Mouse (Mus musculus): ENCODE measurements around the gene Ttpal. TPM values are rescaled to one million over a fixed set of nuclear protein-coding genes. Genes with fewer than 3 reads are reported as not detected.

Gene Ttpal
- 10 to 100 TPM; 13.6 to 13.9 TPM for total RNA-seq (2021)
- long read RNA-seq, experiment 1, transcript Ttpal-202 (5 exons, 1,999 nt) = major isoform, 8 of 27 reads
- long read RNA-seq, experiment 1, partial matches to known transcripts = 0 of 27 reads
- long read RNA-seq, experiment 1, other reads (novel, unspliced or antisense) = 19 of 27 reads
- long read RNA-seq, experiment 2, full-length matches to known transcripts = 6 of 22 reads
- long read RNA-seq, experiment 2, partial matches to known transcripts = 0 of 22 reads
- long read RNA-seq, experiment 2, other reads (novel, unspliced or antisense) = 16 of 22 reads

DNA sequence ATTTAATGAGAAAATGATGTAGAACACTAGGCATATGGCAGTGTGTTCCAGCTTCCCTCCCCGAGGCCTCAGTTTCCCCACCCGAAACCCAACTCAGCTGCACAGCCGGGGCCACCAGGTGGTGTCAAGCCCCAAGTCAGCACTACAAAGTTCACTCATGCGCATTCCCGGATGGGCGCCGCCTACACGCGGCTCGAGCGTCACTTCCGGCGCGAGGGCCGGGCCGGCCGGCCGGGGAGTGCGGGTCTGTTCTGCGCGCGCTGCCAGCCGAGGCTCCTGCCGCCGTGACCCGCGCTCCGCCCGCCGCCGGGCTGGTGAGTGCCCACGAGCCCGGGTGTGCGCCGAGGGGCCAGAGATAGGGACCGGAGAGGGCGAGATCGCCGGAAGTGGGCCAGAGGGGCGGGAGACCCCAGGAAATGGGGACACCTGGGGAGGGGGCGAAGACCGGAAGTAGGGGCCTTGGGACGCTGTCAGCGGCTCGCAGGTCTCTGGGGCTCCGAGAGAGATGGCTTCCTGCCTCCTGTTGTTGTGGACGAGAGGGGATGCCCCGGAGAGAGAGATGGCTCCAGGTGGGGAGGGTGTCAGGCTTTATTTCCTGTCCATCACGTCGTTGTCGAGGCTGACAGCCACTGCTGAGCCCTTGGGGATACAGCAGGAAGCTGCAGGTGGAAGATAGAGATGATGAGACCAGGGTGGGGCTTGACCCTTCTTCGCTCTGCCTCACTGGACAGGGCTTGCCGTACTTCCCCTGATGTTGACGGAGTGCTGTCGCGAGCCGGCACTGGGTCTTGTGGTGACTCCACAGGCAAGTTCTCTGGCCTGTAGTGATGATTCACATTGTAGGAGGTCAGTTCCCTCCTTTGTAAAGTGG is at the start of gene Ttpal:
TSS of gene Ttpal (plus strand) at position 214 of the 871 bp plus-strand sequence.
- intact Hi-C loops (cut with DNase I) = loop anchor here (1.0 to 10.0 kb wide), 4 partner anchors 35 to 220 kb away; partner anchors contain the start of gene Ccn5
- DNase-seq = peak; percentile 91 to 92

DNA sequence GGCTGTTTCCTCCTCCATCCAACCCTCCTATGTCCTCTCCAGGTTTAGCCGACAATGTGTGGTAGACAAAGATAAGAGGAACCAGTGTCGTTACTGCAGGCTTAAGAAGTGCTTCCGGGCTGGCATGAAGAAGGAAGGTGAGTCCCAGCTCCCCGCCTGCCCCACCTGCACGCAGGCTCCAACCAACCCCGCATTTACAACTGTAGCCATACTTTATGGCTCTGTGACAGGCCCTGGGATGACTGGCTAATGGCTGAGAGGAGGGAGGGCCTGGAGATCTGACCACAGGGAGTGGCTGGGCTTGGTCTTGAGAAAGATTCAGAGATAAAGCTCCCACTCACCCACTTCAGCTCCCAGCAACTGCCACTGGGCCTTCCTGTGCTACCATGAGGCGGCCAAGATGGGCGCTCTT is 49.6 kb upstream of the Ttpal start:
- intact Hi-C loops (cut with DNase I) = no loop called here
- DNase-seq = no peak

DNA sequence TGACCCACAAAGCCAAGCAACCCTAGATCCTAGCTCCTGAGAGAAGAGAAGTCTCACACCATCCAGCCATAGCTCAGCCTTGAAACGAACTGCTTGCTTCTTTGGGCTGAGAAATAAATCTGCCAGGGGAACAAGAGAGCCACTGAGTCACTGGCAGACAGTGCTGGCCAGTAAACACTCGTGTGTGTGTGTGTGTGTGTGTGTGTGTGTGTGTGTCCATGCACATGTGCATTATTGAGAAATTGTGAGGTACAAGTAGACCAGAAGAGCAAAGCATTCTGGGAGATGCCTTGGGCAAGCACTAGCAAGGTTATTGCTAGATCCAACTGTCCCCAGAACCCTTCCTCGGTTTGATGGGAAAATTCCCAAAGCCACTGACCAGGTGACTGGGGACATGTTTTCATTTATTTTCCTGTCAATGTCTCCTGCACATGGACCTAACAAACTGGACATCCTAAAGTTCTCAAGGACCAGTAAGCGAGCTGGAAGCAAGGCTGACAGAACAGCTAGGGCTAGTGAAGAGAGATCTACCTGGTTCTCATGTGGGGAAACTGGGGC is 47.6 kb upstream of the Ttpal start:
- intact Hi-C loops (cut with DNase I) = no loop called here
- DNase-seq = no peak

GRCm38 (mm10) chr2:163554996-163555395 is 47.1 kb upstream of the Ttpal start:
- intact Hi-C loops (cut with DNase I) = no loop called here

DNA sequence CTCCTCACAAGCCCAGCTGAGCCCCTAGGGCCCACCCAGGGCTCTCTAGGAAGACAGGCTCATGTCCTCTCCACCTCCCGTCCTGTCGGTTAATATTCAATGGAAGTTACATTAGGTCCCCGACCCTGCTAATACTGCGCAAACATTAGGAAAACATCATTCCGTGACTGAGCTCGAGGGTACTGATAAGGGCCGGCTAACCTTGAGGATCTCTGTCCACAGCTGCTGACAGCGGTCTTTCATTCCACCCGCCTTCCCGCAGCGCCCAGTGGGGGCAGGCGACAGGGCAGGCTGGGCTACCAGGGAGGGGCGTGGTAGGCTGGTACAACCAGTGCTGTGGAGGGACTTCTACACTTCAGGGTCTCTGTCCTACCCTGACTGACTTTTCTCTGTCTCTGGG is 46.7 kb upstream of the Ttpal start:
- DNase-seq = no peak
- intact Hi-C loops (cut with DNase I) = no loop called here

More at GRCm38 (mm10) chr2:163554996-163555395, 47.1 kb upstream of the Ttpal start:
- DNase-seq = no peak

GRCm38 (mm10) chr2:163558548-163558947 is 43.6 kb upstream of the Ttpal start:
- intact Hi-C loops (cut with DNase I) = no loop called here
- no peak for DNase-seq

DNA sequence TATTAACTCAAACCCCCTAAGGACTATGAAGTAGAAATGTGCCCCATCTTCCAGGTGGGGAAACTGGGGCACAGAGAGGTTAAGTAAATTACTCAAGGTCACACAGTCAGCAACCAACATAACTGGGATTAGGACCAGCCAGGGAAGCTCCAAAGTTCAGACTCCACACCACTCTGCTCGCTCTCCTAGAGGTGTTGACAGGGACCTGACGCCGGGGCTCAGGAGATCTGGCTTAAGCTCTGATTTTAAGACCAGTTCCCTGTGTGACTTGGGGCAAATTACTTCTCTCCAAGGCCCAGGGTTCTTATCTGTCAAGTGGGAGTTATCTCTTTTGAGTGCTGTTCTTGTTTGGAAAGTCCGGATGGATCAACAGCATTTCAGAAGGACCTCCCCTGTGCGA is 42.9 kb upstream of the Ttpal start:
- DNase-seq = no peak
- intact Hi-C loops (cut with DNase I) = no loop called here

GRCm38 (mm10) chr2:163560247-163560646 is 41.9 kb upstream of the Ttpal start:
- intact Hi-C loops (cut with DNase I) = no loop called here
- no peak for DNase-seq

DNA sequence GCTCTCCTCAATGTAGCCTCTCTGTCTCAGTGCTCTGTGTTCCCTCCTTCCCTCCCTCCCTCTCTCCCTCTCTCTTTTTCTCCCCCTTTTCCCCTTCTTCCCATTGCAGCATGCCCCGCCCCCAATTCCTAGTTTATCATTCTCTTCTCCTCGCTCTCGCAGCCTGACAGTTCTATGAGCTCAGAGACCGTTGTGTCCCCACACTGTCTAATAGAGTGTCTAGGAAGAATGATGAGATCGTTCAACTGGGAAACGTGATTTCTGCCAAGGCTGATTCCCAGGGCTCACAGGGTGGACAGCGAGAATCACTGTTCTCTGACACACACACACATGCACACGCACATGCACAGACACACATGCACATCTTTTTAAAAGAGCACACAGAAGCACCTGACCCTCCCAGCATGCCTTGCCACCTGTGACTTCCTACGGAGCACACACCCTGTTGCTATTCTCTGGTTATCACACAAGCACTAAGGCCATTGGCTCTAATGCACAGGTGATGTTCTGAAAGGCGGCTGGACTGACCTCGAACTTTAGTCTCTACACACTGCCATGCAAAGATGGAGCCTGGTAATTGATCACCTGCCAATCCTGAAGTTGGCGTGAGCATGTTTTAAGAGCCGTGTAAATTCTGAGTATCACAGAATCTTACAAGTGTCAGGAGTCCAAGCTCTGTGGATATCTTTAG is 40.7 kb upstream of the Ttpal start:
- no peak for DNase-seq
- intact Hi-C loops (cut with DNase I) = no loop called here

- peak; percentile 34 to 45 for DNase-seq
- intact Hi-C loops (cut with DNase I) = no loop called here
Measured at GRCm38 (mm10) chr2:163564646-163565045, 37.5 kb upstream of the Ttpal start.

DNA sequence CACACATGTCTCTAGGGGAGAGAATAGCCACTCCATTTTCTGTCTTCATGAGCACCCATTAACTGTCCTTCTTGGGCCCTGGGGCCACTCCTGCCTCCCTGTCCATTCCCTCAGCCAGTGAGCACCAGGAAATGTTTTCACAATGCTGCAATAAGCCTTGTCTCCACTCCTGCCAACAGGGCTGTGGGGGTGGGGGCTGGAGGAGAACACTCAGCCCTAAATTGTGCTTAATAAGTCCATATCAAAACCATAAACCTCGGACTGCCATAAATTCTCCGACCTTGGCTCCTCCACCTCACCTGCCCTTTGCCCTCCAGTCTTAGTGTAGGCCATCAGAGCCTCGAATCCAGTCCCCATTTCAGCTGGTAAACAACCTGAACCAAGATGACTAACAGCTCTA is 27.8 kb upstream of the Ttpal start:
- intact Hi-C loops (cut with DNase I) = no loop called here

GRCm38 (mm10) chr2:163575248-163575647 is 26.9 kb upstream of the Ttpal start:
- intact Hi-C loops (cut with DNase I) = no loop called here
- no peak for DNase-seq

More for the DNA sequence above, 27.8 kb upstream of the Ttpal start:
- DNase-seq = no peak

- intact Hi-C loops (cut with DNase I) = no loop called here
- DNase-seq = no peak
Measured at GRCm38 (mm10) chr2:163577986-163578385, 24.1 kb upstream of the Ttpal start.

DNA sequence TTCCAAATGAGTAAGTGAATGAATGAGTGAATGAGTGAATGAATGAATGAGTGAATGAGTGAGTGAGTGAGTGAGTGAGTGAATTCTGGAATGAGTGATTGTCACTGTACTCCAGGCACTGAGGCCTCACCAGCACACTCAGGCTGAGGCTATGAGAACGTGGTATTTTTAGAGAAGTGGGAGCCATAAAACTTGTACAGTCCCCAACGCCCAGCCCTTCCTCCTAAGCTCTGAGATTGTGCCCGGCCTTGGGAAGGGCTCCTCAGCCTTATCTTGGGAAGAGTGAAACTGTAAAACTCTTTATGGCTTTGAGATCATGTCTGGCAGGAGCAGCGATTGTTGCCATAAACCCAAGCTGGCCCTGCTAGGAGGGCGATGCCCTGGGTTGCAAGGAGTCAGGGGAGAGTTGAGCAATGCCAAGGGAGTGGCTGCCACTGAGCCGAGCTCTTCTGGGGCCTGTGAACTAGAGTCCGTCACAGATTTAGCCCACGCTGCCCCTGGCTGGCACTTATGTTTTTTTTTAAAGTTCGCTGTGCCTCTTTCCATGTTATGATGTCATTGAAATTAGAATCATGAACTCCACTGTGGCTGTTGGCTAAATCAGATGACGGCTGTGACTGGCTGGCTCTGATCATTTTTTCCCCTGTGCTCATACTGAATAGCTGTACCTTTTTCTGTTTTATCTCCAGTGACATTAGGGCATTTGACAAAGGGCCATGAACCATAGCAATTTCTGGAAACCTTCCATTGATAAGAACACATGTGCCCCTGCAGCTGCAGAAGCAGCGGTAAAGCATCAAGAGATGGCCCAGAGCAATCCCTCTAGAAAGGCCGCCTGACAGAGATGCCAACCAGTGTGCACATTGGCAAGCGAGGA is 21.8 kb upstream of the Ttpal start:
- intact Hi-C loops (cut with DNase I) = no loop called here
- DNase-seq = no peak

- intact Hi-C loops (cut with DNase I) = no loop called here
- peak in 1 of 2 experiments; percentile 43 for DNase-seq
Measured at GRCm38 (mm10) chr2:163583226-163584087, 18.7 kb upstream of the Ttpal start.

DNA sequence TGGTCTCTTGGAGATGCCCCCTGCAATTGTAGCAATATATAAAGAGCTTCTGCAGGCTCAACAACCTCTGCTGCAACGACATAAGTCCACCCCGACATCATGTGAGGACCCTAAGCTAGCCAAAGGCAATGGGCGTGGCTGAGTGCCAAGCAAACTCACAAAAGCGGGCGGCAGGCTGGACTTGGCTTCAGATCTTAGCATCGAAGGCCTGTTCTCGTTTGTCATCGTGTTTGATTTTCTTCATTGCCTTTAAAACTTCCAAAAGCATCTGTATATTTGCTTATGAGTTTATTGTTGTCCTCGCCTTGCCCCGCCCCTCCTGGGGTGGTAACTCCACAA is 18.1 kb upstream of the Ttpal start:
- intact Hi-C loops (cut with DNase I) = no loop called here

DNA sequence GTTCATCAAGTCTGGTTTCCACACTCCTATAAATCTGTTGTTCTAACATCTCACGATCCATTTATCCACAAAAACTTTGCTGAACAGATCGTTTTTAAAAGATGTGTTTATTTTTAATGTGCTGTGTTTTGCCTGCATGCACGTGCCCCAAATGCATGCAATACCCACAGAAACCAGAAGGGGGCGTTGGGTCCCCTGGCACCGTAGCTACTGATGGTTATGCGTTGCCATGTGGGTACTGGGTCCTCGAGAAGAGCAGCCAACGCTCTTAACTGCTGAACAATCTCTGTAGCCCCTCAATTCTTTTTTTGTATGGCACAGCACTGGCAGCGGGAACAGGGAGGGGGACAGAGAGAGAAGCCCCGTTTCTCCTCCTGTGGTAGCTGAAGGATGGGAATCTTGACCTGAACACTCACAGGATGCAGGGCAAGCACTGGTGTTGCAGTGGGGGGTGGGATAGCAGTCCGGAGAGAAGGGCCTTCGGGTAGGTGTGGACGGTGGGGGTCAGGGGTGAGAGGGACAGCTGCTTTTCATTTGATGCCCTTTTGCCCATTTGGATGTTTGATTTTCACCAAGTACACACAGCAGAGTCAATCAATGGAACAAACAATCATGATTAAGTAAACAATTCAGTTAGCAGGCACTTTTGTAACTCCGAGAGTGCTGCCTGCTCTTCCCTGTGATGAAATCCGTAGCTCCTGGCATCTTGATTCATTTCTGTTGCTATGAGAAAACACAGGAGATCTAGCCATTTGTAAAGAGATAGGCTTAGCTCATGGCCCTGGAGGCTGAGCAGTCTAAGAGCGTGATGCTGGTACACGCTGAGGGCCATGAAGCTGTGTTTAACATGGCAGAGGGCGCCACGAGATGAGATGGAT is 15.5 kb upstream of the Ttpal start:
- intact Hi-C loops (cut with DNase I) = no loop called here
- peak in 1 of 2 experiments; percentile 43 for DNase-seq

More for the DNA sequence above, 18.1 kb upstream of the Ttpal start:
- DNase-seq = no peak

GRCm38 (mm10) chr2:163587506-163587905 is 14.6 kb upstream of the Ttpal start:
- DNase-seq = no peak
- intact Hi-C loops (cut with DNase I) = no loop called here
